Mouse (Mus musculus): ENCODE data around the gene Lelp1. TPM values are rescaled to one million over a fixed set of nuclear protein-coding genes. Genes with fewer than 3 reads are reported as not detected.

Gene Lelp1
- polyA plus RNA-seq, 1 experiment from 2014 or later = not detected

Other genes starting within 250 kb of the Lelp1 start
- not detected in 2 replicates for gene Pglyrp3, start 128.2 kb downstream of the Lelp1 start, polyA plus RNA-seq (2016; fragmentation: Nextera tagmentation; extraction: Ambion mirVana)
- 1.6 TPM in 2 replicates for gene Lor, start 59.6 kb downstream of the Lelp1 start, polyA plus RNA-seq (2016; fragmentation: Nextera tagmentation; extraction: Ambion mirVana)
- not detected in 2 replicates for gene Prr9, start 18.8 kb downstream of the Lelp1 start, polyA plus RNA-seq (2016; fragmentation: Nextera tagmentation; extraction: Ambion mirVana)
- gene Sprr2a1, start 73.1 kb upstream of the Lelp1 start, polyA plus RNA-seq (2016; fragmentation: Nextera tagmentation; extraction: Ambion mirVana) = not detected in 2 replicates
- gene Sprr2a2, start 73.2 kb upstream of the Lelp1 start, polyA plus RNA-seq (2016; fragmentation: Nextera tagmentation; extraction: Ambion mirVana) = not detected in 2 replicates
- not detected in 2 replicates for gene Sprr2a3, start 142.7 kb upstream of the Lelp1 start, polyA plus RNA-seq (2016; fragmentation: Nextera tagmentation; extraction: Ambion mirVana)
- gene Sprr2b, start 173.9 kb upstream of the Lelp1 start, polyA plus RNA-seq (2016; fragmentation: Nextera tagmentation; extraction: Ambion mirVana) = not detected in 2 replicates
- gene Sprr2d, start 196.4 kb upstream of the Lelp1 start, polyA plus RNA-seq (2016; fragmentation: Nextera tagmentation; extraction: Ambion mirVana) = not detected in 2 replicates
- gene Sprr2e, start 209.4 kb upstream of the Lelp1 start, polyA plus RNA-seq (2016; fragmentation: Nextera tagmentation; extraction: Ambion mirVana) = not detected in 2 replicates
- not detected in 2 replicates for gene Sprr2f, start 222.4 kb upstream of the Lelp1 start, polyA plus RNA-seq (2016; fragmentation: Nextera tagmentation; extraction: Ambion mirVana)
- not detected in 2 replicates for gene Sprr2h, start 242.9 kb upstream of the Lelp1 start, polyA plus RNA-seq (2016; fragmentation: Nextera tagmentation; extraction: Ambion mirVana)

Measured in forebrain, embryonic 12.5 days (tissue).